Mouse (Mus musculus) liver, embryonic 14.5 days (tissue): Measurements from ENCODE around the gene Cda. TPM values are rescaled to one million over a fixed set of nuclear protein-coding genes. Genes with fewer than 3 reads are reported as not detected.

Experiments
- ATAC-seq: fragments of 200-750 bp; cut with Nextera tagmentation; 2 replicates; pipeline ENCODE4 v1.8.0; 2017; ENCODE audit warnings: moderate number of reproducible peaks, mild to moderate bottlenecking, moderate library complexity; ENCODE audit not compliant: insufficient read depth
- DNase-seq, 3 experiments: peaks; one replicate each; pipeline ENCODE4 v3.0.0-alpha.2; 2012 to 2013; ENCODE audit warnings: low read depth in 3 of 3, low spot score in 3 of 3
- H3K27ac ChIP-seq: fragments of 300-500 bp; sonication (generic); 2 replicates; pipeline ENCODE4 v1.5.1; 2014; ENCODE audit warnings: moderate library complexity, mild to moderate bottlenecking, control low read depth, inconsistent platforms
- H3K27me3 ChIP-seq: fragments of 300-500 bp; sonication (generic); 2 replicates; pipeline ENCODE4 v1.6.1; 2014; ENCODE audit warnings: mild to moderate bottlenecking, low read length, moderate library complexity; ENCODE audit not compliant: control insufficient read depth, insufficient read depth
- H3K36me3 ChIP-seq: fragments of 300-500 bp; sonication (generic); replicated peaks from 2 replicates; pipeline ENCODE4 v1.6.1; 2014; ENCODE audit warnings: low read depth; ENCODE audit not compliant: control insufficient read depth, insufficient read depth
- H3K4me1 ChIP-seq, 2 experiments: fragments of 200-500 bp in 1 of 2; fragments of 300-500 bp in 1 of 2; sonication (generic) in 1 of 2; replicated peaks; 2 replicates each; pipeline ENCODE4 v1.6.1; 2012 to 2014; ENCODE audit warnings: antibody characterized with exemption in 1 of 2, inconsistent platforms in 1 of 2, low read length in 1 of 2; ENCODE audit not compliant: control insufficient read depth in 2 of 2, insufficient read depth in 2 of 2
- H3K4me2 ChIP-seq: fragments of 300-500 bp; sonication (generic); 2 replicates; pipeline ENCODE4 v1.6.1; 2014; ENCODE audit warnings: low read depth, mild to moderate bottlenecking, control low read depth, moderate library complexity
- H3K4me3 ChIP-seq, 2 experiments: fragments of 200-500 bp in 1 of 2; fragments of 300-500 bp in 1 of 2; sonication (generic) in 1 of 2; 2 replicates each; pipeline ENCODE4 v1.5.1; 2012 to 2014; ENCODE audit warnings: low read depth in 2 of 2, low read length in 2 of 2, mild to moderate bottlenecking in 2 of 2, control low read depth in 1 of 2, inconsistent platforms in 1 of 2, moderate library complexity in 1 of 2; ENCODE audit not compliant: insufficient read depth in 1 of 2
- H3K9ac ChIP-seq: fragments of 300-500 bp; sonication (generic); replicated peaks from 2 replicates; pipeline ENCODE4 v1.6.1; 2014; ENCODE audit warnings: mild to moderate bottlenecking, control low read depth, moderate library complexity
- H3K9me3 ChIP-seq: fragments of 300-500 bp; sonication (generic); 2 replicates; pipeline ENCODE4 v1.6.1; 2016; ENCODE audit warnings: low read length, mixed read lengths; ENCODE audit not compliant: control insufficient read depth
- CTCF ChIP-seq: IDR thresholded peaks from 2 replicates; pipeline ENCODE4 v1.5.1; 2016; ENCODE audit warnings: antibody characterized with exemption, low read depth, control low read depth
- EP300 ChIP-seq: IDR thresholded peaks from 2 replicates; pipeline ENCODE4 v1.6.1; 2016; ENCODE audit warnings: antibody characterized with exemption, low read depth
- WGBS: fragments of 180-500 bp; shearing (Covaris S2); extraction: QIAGEN DNeasy Blood & Tissue Kit; methylation state at CpG from one replicate; pipeline ENCODE4 v1.1.7; 2014; ENCODE audit not compliant: insufficient replicate concordance; 5-methylcytosine and 5-hydroxymethylcytosine counted together
- polyA plus RNA-seq, 2 experiments: library from polyadenylated mRNA; depleted of rRNA in 1 of 2; stranded (reverse) in 1 of 2; unstranded in 1 of 2; fragments of >200 nt; fragmentation: Nextera tagmentation in 1 of 2; extraction: Ambion mirVana in 1 of 2; gene quantifications; 2 replicates each; pipeline versions ENCODE4 v1.2.1 to v1.2.3; 2012 to 2014

The Cda gene
- polyA plus RNA-seq, 2 experiments = 2.6 to 3.7 TPM

DNA sequence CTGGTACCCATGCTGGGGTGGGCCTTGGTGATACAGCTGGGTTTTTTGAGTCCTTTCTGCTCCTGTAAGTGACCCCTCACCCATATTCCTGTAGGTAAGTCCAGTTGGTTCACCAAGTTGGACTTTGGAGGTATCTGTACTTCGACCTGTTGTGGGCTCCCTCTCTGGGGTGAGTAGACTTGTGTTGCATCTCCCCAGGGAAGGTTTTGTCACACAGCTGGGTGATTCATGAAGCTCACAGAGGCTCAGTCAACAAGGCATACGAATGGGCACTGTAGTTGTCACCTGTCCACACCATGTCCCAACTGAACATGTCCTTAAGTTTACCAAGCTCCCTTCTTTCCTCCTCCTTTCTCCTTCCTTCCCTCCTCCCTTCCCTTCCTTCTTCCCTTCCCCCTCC lies 1.2 kb downstream of the Cda start:
- H3K27ac ChIP-seq = no peak overlapping the region
- ATAC-seq (no peak), DNase-seq (no peak)
- no peak overlapping the region for H3K4me2 ChIP-seq
- no peaks in the 10 kb centered on the region for H3K27me3 ChIP-seq
- peaks cover 0 to 4% of the 10 kb centered on the region in 2 experiments; a peak in 2 of 4 replicates for H3K4me1 ChIP-seq
- no peak overlapping the region for H3K4me3 ChIP-seq
- no peaks in the 10 kb centered on the region for H3K9me3 ChIP-seq
- WGBS = 39% methylated on average over 2 of the region's 2 CpGs
- no peaks in the 10 kb centered on the region for H3K36me3 ChIP-seq
- TF ChIP-seq CTCF = no peak
- TF ChIP-seq EP300 = no peak
- H3K9ac ChIP-seq = no peak overlapping the region

DNA sequence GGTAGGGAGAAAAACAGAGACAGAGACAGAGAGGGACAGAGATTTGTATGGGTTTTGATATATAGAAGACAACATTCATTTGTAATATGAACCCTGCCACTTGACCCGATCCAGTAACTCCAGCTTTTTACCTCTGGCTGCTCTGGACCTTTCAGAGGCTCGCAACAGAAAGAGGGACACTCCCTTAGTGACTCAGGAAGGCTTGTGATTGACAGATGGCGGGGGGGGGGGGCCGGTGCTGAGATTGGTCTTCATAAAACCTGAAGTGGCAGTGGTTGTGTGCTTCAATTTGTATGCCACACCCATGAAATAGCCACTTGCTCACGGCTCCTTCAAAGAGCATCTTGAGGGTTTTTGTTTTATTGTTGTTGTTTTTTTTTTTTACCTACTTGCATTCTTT lies 4.3 kb downstream of the Cda start:
- no peaks in the 10 kb centered on the region for H3K27me3 ChIP-seq
- no peaks in the 10 kb centered on the region for H3K9me3 ChIP-seq
- no peak overlapping the region for H3K4me3 ChIP-seq
- H3K36me3 ChIP-seq = no peaks in the 10 kb centered on the region
- no peak for TF ChIP-seq CTCF
- TF ChIP-seq EP300 = no peak
- no peak overlapping the region for H3K4me2 ChIP-seq
- peaks cover 0 to 4% of the 10 kb centered on the region in 2 experiments; a peak in 2 of 4 replicates for H3K4me1 ChIP-seq
- no peak overlapping the region for H3K27ac ChIP-seq
- DNase-seq = no peak
- no peak for ATAC-seq
- no peak overlapping the region for H3K9ac ChIP-seq
- WGBS = 51% methylated on average over 5 of the region's 5 CpGs

DNA sequence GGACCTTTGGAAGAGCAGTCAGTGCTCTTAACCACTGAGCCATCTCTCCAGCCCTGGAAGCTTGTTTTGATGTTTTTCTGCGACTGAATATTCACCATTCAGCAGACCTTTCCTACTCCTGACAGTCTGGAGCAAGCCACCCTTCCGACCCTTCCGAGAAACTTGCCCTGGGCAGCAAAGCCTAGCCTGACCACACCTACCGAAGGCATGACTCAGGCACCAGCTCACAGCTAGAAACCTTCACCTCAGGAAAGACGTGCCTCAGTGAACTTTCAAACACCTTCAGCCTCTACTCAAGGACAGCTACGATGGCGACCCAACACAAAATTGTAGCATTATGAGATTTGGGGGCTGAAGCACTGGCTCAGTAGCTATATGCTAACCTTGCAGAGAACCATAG lies 4.9 kb downstream of the Cda start:
- Histone ChIP-seq H3K9me3 (no peaks in the 10 kb centered on the region), H3K4me2 (no peak overlapping the region), H3K27me3 (no peaks in the 10 kb centered on the region), H3K9ac (no peak overlapping the region), H3K27ac (no peak overlapping the region), H3K4me1 (no peaks in the 10 kb centered on the region; a peak in 1 of 4 replicates), H3K4me3 (no peak overlapping the region), H3K36me3 (no peaks in the 10 kb centered on the region)
- no peak for TF ChIP-seq EP300
- no peak for TF ChIP-seq CTCF
- WGBS = 64% methylated on average over 7 of the region's 7 CpGs
- no peak for ATAC-seq
- no peak for DNase-seq

DNA sequence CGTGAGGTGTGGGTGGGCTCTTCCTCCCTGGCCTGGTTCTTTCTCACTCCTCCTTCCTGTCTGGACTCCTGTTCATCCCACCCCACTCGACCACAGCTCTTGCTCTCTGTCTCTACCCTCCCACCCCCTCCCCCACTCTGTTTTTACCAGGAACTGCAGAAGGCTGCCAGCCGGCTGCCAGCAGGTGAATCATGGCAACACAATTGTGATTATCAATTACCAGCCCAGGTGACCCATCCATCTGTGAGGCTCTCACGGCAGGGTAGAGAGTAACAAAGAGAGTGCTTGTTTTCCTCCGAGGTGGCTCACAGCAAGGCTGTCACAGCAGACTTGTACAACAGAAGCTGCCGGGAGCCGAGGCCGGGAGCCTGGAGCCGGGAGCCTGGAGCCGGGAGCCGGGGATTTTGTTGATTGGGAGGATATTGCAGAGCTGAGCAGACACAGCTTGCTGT lies 6.4 kb downstream of the Cda start:
- Histone ChIP-seq H3K9ac (no peak overlapping the region), H3K27ac (no peak overlapping the region), H3K4me1 (no peaks in the 10 kb centered on the region), H3K4me2 (no peak overlapping the region), H3K36me3 (no peaks in the 10 kb centered on the region), H3K4me3 (no peak overlapping the region), H3K27me3 (no peaks in the 10 kb centered on the region), H3K9me3 (no peaks in the 10 kb centered on the region)
- DNase-seq (no peak), ATAC-seq (no peak)
- WGBS = 29% methylated on average over 11 of the region's 11 CpGs
- TF ChIP-seq EP300 (no peak), CTCF (no peak)

DNA sequence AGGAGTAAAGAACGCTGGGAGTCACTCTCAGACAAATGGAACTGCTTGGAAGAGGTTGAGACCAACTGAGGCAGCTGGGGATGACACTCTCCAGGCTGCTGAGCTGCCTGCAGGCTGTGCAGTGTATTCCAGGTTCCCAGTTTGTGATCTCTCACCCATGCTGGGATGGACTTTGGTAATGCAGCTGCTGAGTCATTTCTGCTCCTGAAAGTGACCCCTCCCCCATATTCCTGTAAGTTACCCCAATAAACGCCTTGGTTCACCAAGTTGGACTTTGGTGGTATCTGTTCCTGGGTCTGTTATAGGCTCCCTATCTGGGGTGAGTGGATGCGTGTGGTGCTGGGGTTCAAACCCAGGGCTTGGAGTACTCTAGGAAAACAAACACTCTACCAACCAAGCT lies 9.6 kb downstream of the Cda start:
- 53% methylated on average over 3 of the region's 3 CpGs for WGBS
- Histone ChIP-seq H3K4me2 (no peak overlapping the region), H3K9ac (no peak overlapping the region), H3K27ac (no peak overlapping the region), H3K4me1 (no peaks in the 10 kb centered on the region), H3K9me3 (no peaks in the 10 kb centered on the region), H3K4me3 (no peak overlapping the region), H3K36me3 (no peaks in the 10 kb centered on the region), H3K27me3 (no peaks in the 10 kb centered on the region)
- ATAC-seq = no peak
- TF ChIP-seq CTCF (no peak), EP300 (no peak)
- no peak for DNase-seq
